Mouse (Mus musculus) cerebellum, adult 2 months (tissue): ENCODE measurements at regions not wholly inside any gene's neighbourhood (a gene's known extent, or its start where the extent isn't known, plus 50 kb on each side); places are given as distances from the start of the nearest gene placed in this dataset.

Source experiments
- DNase-seq, 2 experiments: peaks; one replicate each; pipeline ENCODE4 v3.0.0; 2021
- H3K27ac ChIP-seq: fragments of 200-500 bp; 2 replicates; pipeline ENCODE4 v1.5.1; 2012; ENCODE audit warnings: low read length, control low read depth, inconsistent platforms; ENCODE audit not compliant: insufficient read depth
- H3K27me3 ChIP-seq: fragments of 200-500 bp; 2 replicates; pipeline ENCODE4 v1.6.1; 2012; ENCODE audit warnings: inconsistent platforms, mild to moderate bottlenecking, low read length, moderate library complexity; ENCODE audit not compliant: control insufficient read depth, insufficient read depth
- H3K4me1 ChIP-seq: fragments of 200-500 bp; 2 replicates; pipeline ENCODE4 v1.6.1; 2011; ENCODE audit warnings: low read length; ENCODE audit not compliant: control insufficient read depth, insufficient read depth
- H3K4me3 ChIP-seq: fragments of 200-500 bp; replicated peaks from 2 replicates; pipeline ENCODE3; 2011; ENCODE audit warnings: mild to moderate bottlenecking, low read depth, low read length, control low read depth; ENCODE audit not compliant: insufficient read depth
- CTCF ChIP-seq: fragments of 200-500 bp; IDR thresholded peaks from 2 replicates; pipeline ENCODE4 v1.5.1; 2011; ENCODE audit warnings: low read depth, mild to moderate bottlenecking, control low read depth, low read length, moderate library complexity, borderline replicate concordance; ENCODE audit not compliant: insufficient read depth
- POLR2A ChIP-seq: fragments of 200-500 bp; IDR thresholded peaks from 2 replicates; pipeline ENCODE4 v1.6.1; 2011; ENCODE audit warnings: low read length, control low read depth, borderline replicate concordance; ENCODE audit not compliant: insufficient read depth
- WGBS: fragments of 180-500 bp; shearing (Covaris S2); methylation state at CpG from one replicate; pipeline ENCODE4 v1.1.7; 2018; 5-methylcytosine and 5-hydroxymethylcytosine counted together

DNA sequence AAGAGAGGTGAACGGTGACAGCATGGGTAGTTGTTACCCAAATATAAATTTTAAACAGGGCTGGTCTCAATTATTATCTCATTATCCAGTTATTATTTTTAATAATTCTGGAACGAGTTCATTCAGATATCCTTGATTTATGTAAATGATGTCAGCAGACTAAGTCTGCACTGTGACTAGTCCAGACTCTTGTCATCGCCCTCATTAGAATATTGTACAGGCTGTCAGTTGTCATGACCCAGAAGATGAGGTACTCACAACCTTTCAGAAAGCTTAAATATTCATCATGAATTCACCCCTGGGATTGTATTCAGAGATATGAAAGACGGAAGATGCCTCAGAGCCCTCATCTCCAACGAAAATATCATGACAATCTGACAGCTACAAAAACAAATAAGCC, 300.3 kb upstream of the Nrsn1 start:
- Histone ChIP-seq H3K4me1 (no peaks in the 10 kb centered on the region), H3K27me3 (no peaks in the 10 kb centered on the region), H3K4me3 (no peak overlapping the region), H3K27ac (no peak overlapping the region)
- 51% methylated on average over 5 of the region's 5 CpGs for WGBS
- TF ChIP-seq POLR2A, result no peak
- TF ChIP-seq CTCF, result no peak
- DNase-seq, result no peak

DNA sequence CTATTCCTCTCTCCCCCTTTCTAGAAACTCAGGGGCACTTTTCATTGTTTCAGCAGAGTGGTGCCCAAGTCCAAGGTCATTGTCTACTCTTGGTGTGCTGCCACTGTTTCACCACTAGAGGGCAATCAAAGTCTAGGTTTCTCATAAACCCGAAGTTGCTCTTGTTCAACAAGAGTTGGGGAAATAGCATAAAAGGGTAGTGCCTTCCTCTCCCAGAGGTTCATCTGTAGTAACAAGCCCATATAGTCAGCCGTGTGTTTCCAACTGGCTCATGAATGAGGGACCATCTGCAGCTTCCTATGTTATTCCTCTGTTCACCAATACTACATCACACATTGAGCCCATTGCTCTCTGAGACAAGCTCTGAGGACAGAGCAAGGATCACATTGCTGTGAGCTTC, 292.4 kb upstream of the Nrsn1 start:
- TF ChIP-seq CTCF (peak; percentile 48; the same call in 1 of the 2 replicates), POLR2A (no peak)
- 7% methylated on average over 2 of the region's 2 CpGs for whole genome bisulfite sequencing
- Histone ChIP-seq H3K27me3 (no peaks in the 10 kb centered on the region), H3K4me3 (no peak overlapping the region), H3K4me1 (no peaks in the 10 kb centered on the region), H3K27ac (no peak overlapping the region)
- DNase-seq, result peak; percentile 17 to 19

DNA sequence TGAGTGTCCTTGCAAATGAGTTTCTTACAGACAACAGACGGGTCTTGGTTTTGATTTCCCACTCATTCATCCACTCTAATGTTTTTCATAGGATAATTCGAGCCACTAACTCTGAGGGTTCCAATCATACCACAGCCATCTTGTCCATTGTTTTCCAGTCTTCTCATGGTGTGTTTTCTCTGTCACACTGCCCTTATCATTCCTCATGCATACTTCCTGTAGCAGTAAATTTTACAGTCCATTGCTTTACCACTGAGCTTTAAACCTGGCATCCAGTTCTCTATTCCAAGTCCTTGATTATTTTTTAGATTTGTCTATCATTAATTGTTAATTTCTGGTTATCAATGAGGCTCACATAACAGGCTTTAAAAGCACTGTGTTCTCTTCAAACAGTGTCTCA, 290.0 kb upstream of the Nrsn1 start:
- no peak for TF ChIP-seq CTCF
- TF ChIP-seq POLR2A, result no peak
- no peak overlapping the region for H3K27ac ChIP-seq
- no peaks in the 10 kb centered on the region for H3K27me3 ChIP-seq
- no peak for DNase-seq
- H3K4me3 ChIP-seq, result no peak overlapping the region
- H3K4me1 ChIP-seq, result no peaks in the 10 kb centered on the region
- WGBS, result 46% methylated on average over 2 of the region's 2 CpGs

DNA sequence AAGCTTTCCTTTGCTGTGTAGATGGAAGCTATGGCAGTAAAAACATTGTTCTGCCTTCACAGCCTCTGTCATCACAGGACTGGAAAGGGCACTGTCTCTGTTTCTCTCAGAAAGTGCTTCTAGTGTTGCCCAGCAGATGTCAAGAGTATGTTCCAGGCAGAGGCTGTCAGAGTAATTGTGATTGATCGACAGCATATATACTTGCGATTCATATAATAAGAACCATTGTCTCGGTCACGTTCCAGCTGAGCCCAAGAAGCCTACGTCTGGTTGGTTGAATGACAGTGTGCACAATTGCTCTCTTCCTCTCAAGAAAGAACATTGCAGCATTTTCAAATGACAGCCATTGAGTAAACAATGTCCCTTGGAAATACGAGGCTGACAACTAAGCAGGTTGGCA, 284.7 kb upstream of the Nrsn1 start:
- Histone ChIP-seq H3K4me1 (no peaks in the 10 kb centered on the region), H3K27me3 (no peaks in the 10 kb centered on the region), H3K4me3 (no peak overlapping the region), H3K27ac (no peak overlapping the region)
- TF ChIP-seq CTCF, result no peak
- no peak for TF ChIP-seq POLR2A
- DNase-seq, result no peak
- WGBS, result 31% methylated on average over 6 of the region's 6 CpGs

DNA sequence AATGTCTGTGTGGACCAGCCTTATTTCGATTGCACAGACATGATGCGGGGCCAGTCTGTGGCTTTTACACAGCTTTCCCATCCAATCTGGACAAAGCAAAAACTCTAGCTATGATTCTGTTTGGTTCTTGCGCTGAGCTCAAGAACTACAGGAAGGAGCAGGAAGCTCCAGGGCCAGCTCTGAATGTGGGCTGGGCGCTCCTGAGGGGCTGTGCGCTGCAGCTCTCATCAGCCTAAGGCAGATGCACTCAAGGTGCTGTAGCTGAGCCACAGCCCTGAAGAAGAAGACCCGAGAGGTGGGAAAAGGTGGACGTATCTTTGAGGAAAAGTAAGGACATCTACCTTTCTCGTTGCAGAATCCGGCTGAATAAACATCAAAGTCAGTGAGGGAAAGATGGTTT, 278.2 kb upstream of the Nrsn1 start:
- no peak overlapping the region for H3K4me3 ChIP-seq
- no peak overlapping the region for H3K27ac ChIP-seq
- no peaks in the 10 kb centered on the region for H3K4me1 ChIP-seq
- no peaks in the 10 kb centered on the region for H3K27me3 ChIP-seq
- WGBS, result 92% methylated on average over 9 of the region's 9 CpGs
- no peak for DNase-seq
- no peak for TF ChIP-seq POLR2A
- no peak for TF ChIP-seq CTCF

DNA sequence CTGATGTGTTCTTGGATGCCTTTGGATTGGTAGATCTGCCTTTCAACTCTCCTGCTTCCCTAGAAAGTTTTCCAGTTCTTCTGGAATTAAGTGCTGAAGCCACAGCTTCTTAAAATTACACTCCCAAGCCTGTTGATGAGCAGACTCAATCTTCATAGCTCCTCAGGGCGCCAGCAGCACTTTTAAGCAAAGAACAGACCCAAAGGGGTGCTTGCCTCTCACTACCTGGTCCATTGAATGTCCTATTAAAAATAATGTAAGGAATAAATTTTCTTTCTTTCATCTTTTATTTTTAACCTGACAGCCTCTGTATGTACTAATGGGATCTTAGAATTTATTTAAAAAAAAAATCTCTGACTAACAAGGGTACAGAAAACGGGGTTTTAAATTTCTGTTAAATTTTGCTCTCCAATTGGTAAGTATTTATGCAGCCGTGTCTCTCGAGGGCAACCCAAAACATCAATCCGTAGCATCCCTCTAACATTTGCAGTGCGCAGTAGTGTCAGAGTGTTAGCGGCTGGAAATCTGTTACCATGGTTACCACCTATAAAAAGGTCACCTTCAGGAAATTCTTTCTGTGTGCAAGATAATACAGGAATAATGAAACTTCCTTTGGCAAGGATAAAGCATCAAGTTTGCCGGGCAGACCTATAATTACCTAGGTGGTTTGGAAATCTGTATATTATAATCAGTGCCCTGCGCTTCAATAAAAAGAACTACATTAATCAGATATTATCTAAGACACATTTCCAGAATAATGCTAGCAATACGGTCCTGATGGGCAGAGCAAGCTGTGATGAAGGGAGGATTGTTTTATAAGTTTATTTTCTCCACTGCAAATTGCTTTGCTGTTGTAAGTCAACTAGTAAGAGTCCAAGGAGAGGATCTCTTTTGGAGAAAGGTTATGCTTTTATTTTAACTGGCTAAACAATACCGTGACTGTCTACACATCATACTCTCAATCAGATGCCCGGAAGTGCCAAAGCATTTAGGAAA, 277.1 kb upstream of the Nrsn1 start:
- H3K27me3 ChIP-seq, result no peaks in the 10 kb centered on the region
- WGBS, result 63% methylated on average over 12 of the region's 12 CpGs
- no peak overlapping the region for H3K4me3 ChIP-seq
- H3K27ac ChIP-seq, result no peak overlapping the region
- no peaks in the 10 kb centered on the region for H3K4me1 ChIP-seq
- TF ChIP-seq CTCF, result no peak
- DNase-seq, result no peak

DNA sequence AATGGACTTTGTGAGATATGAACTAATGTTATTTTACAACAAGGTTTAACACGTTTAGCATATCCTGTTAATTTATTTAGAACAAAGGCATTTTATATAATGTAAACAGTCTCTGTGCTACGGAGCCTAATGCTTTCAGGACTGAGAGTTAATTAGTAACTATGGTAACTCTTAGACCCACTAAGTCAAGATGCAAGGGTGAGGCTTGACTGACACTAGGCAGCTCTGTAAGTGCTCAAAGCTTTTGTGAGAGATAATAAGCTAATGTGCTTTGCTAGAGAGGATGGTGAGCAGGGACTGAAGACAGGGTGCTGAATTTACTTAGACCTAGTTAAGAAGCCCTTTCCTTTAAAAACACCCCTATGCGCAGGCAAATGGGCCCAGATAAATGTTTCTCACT, 253.8 kb upstream of the Nrsn1 start:
- 55% methylated on average over 3 of the region's 3 CpGs for WGBS
- no peaks in the 10 kb centered on the region for H3K4me1 ChIP-seq
- no peak for DNase-seq
- H3K27ac ChIP-seq, result no peak overlapping the region
- H3K27me3 ChIP-seq, result no peaks in the 10 kb centered on the region
- no peak overlapping the region for H3K4me3 ChIP-seq
- TF ChIP-seq CTCF, result no peak
- TF ChIP-seq POLR2A, result no peak

DNA sequence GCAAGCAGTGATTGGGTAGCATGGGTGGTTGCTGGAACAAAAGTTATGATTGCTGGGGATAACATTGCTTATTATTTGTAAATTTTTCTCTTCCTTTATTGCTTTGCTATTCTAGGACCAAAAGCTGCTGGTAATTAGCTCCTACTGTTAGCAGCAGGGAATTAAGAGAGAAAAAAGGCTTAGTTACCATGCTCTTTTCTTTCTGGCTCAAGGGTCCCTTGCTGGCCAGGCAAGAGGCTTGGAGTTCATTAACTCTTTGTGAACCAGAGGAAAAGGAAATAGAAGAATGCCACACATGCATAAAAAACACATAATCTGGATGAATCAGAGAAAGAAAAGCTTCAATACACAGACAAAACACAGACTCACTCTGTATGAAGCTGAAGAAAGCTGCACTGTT, 237.1 kb upstream of the Nrsn1 start:
- no peak for TF ChIP-seq CTCF
- Histone ChIP-seq H3K4me3 (no peak overlapping the region), H3K27ac (no peak overlapping the region), H3K4me1 (no peaks in the 10 kb centered on the region), H3K27me3 (no peaks in the 10 kb centered on the region)
- DNase-seq, result no peak
